Mouse (Mus musculus) limb, embryonic 14.5 days (tissue): ENCODE results near the gene Ibsp. TPM values are rescaled to one million over a fixed set of nuclear protein-coding genes. Genes with fewer than 3 reads are reported as not detected.

Experiments
- ATAC-seq: fragments of 200-750 bp; cut with Nextera tagmentation; 2 replicates; pipeline ENCODE4 v1.8.0; 2017; ENCODE audit warnings: low read depth, moderate number of reproducible peaks, moderate TSS enrichment; ENCODE audit not compliant: low FRiP score
- DNase-seq: peaks from one replicate; pipeline ENCODE4 v3.0.0-alpha.2; 2015; ENCODE audit warnings: low spot score
- H3K27ac ChIP-seq: fragments of 300-500 bp; sonication (generic); replicated peaks from 2 replicates; pipeline ENCODE4 v1.5.1; 2014; ENCODE audit warnings: low read depth, mild to moderate bottlenecking, low read length, moderate library complexity, mixed read lengths
- H3K27me3 ChIP-seq: fragments of 300-500 bp; sonication (generic); 2 replicates; pipeline ENCODE4 v1.6.1; 2014; ENCODE audit warnings: low read length, mixed read lengths; ENCODE audit not compliant: control insufficient read depth, insufficient read depth
- H3K36me3 ChIP-seq: fragments of 300-500 bp; sonication (generic); 2 replicates; pipeline ENCODE4 v1.6.1; 2014; ENCODE audit warnings: mild to moderate bottlenecking, low read length, moderate library complexity, mixed read lengths; ENCODE audit not compliant: control insufficient read depth, insufficient read depth
- H3K4me1 ChIP-seq: fragments of 300-500 bp; sonication (generic); 2 replicates; pipeline ENCODE4 v1.6.1; 2014; ENCODE audit warnings: antibody characterized with exemption, low read length, mixed read lengths; ENCODE audit not compliant: control insufficient read depth, insufficient read depth
- H3K4me2 ChIP-seq: fragments of 300-500 bp; sonication (generic); replicated peaks from 2 replicates; pipeline ENCODE4 v1.6.1; 2014; ENCODE audit warnings: low read depth, mild to moderate bottlenecking, low read length, moderate library complexity; ENCODE audit not compliant: severe bottlenecking
- H3K4me3 ChIP-seq: fragments of 300-500 bp; sonication (generic); replicated peaks from 2 replicates; pipeline ENCODE4 v1.5.1; 2014; ENCODE audit warnings: low read length
- H3K9ac ChIP-seq: fragments of 300-500 bp; sonication (generic); 2 replicates; pipeline ENCODE4 v1.6.1; 2014; ENCODE audit warnings: mild to moderate bottlenecking, low read depth, low read length, moderate library complexity; ENCODE audit not compliant: severe bottlenecking
- H3K9me3 ChIP-seq: fragments of 300-500 bp; sonication (generic); 2 replicates; pipeline ENCODE4 v1.6.1; 2016; ENCODE audit warnings: low read length; ENCODE audit not compliant: control insufficient read depth
- POLR2A ChIP-seq: fragments of 200-500 bp; IDR thresholded peaks from 2 replicates; pipeline ENCODE4 v1.8.0; 2012; ENCODE audit warnings: inconsistent platforms, mild to moderate bottlenecking, moderate library complexity, borderline replicate concordance; ENCODE audit not compliant: insufficient read depth, insufficient read length; ENCODE audit errors: extremely low read depth
- WGBS: fragments of 180-500 bp; shearing (Covaris S2); extraction: QIAGEN DNeasy Blood & Tissue Kit; methylation state at CpG from one replicate; pipeline ENCODE4 v1.1.7; 2014; 5-methylcytosine and 5-hydroxymethylcytosine counted together
- polyA plus RNA-seq, 2 experiments: library from polyadenylated mRNA; depleted of rRNA in 1 of 2; stranded (reverse) in 1 of 2; unstranded in 1 of 2; fragments of >200 nt; fragmentation: Nextera tagmentation in 1 of 2; extraction: Ambion mirVana in 1 of 2; gene quantifications; 2 replicates each; pipeline versions ENCODE4 v1.2.1 to v1.2.3; 2012 to 2014

The Ibsp gene
- polyA plus RNA-seq (2012; rRNA removed) (78.7 and 128 TPM in 2 replicates), polyA plus RNA-seq (2014; fragmentation: Nextera tagmentation; extraction: Ambion mirVana) (196 and 263 TPM in 2 replicates)

DNA sequence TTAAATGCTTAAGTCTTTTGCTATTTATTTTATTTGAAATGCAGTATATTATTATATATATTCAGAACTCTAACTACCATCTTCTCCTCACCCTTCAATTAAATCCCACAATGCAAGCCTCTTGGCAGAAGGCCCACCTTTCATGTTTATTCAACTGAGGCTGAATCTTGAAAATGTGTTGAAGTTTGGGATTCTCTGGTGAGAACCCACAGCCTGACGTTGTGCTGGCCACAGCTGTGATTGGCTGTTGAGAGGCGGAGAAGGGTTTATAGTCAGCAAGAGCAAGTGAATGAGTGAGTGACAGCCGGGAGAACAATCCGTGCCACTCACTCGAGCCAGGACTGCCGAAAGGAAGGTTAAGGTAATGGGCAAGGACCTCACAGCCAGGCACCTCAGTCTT is at the start of gene Ibsp:
Gene Ibsp, plus strand, starts transcription at position 178 of the 400 bp plus-strand sequence.
- Histone ChIP-seq H3K36me3 (no peaks in the 10 kb centered on the region), H3K9me3 (no peaks in the 10 kb centered on the region), H3K4me2 (no peak within 1 kb of the TSS), H3K4me3 (no peak within 1 kb of the TSS), H3K27me3 (no peaks in the 10 kb centered on the region), H3K27ac (no peak within 1 kb of the TSS), H3K4me1 (no peaks in the 10 kb centered on the region), H3K9ac (no peak within 1 kb of the TSS)
- ATAC-seq (no peak), DNase-seq (no peak)
- no peak for TF ChIP-seq POLR2A
- WGBS: 64% methylated on average over 6 of the region's 6 CpGs

DNA sequence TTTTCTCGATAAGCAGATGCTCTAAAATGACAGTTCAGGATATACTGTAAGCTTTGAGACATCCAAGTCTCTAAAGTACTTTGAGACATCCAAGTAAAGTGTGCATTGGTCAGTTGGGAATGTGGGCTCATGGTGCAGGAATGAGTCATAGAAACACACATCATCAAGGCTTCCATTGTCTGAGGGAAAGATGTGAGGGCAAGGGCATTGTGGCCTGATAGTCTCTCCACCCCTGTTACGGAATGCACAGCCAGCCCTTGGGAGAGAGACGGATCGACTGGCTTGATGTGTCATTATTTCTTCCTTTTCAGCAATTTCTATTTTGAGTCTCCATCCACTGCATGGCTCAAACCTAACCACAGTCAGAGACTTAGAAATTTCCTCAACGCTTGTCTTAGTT is 47.2 kb upstream of the Ibsp start:
- no peaks in the 10 kb centered on the region for H3K27me3 ChIP-seq
- no peak for DNase-seq
- no peak overlapping the region for H3K27ac ChIP-seq
- TF ChIP-seq POLR2A: no peak
- no peak overlapping the region for H3K9ac ChIP-seq
- H3K4me1 ChIP-seq: no peaks in the 10 kb centered on the region
- 82% methylated on average over 5 of the region's 5 CpGs for WGBS
- H3K4me3 ChIP-seq: no peak overlapping the region
- H3K9me3 ChIP-seq: no peaks in the 10 kb centered on the region
- ATAC-seq: no peak
- H3K4me2 ChIP-seq: no peak overlapping the region
- no peaks in the 10 kb centered on the region for H3K36me3 ChIP-seq

- no peak for ATAC-seq
- DNase-seq: no peak
- TF ChIP-seq POLR2A: no peak
- 62% methylated on average over 3 of the region's 3 CpGs for whole genome bisulfite sequencing
- no peaks in the 10 kb centered on the region for H3K4me1 ChIP-seq
- H3K27ac ChIP-seq: no peak overlapping the region
- no peaks in the 10 kb centered on the region for H3K27me3 ChIP-seq
- no peaks in the 10 kb centered on the region for H3K36me3 ChIP-seq
- H3K9me3 ChIP-seq: no peaks in the 10 kb centered on the region
- no peak overlapping the region for H3K4me2 ChIP-seq
- H3K9ac ChIP-seq: no peak overlapping the region
- no peak overlapping the region for H3K4me3 ChIP-seq
These were observed 42.4 kb upstream of the Ibsp start for GRCm38 (mm10) chr5:104256585-104256984.

DNA sequence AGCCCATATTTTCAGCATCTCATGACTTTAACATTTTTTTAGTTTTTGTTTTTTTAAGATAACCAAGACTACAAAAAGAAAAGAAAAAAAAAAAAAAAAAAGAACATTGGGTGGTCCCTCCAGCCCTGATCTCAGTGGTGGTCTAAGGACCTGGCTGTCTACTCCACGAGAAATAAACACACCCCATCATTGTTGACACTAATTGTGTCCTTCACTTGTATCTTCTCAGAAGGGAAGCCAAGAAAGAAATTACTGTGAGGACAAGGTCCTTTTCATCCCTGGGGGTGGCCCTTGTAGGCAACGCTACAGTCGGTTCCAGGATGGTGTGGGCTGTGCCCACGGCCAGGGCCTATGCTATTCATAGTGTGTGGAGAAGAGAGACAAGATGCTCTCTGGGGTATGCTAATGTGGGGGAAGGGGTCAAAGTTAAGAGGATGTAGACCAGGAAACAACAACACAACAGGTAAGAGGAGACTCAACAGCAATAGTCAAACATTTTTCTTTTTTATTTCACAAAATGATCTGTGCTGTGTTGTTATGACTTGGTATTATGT is 37.0 kb upstream of the Ibsp start:
- H3K4me3 ChIP-seq: no peak overlapping the region
- no peak overlapping the region for H3K9ac ChIP-seq
- ATAC-seq (no peak), DNase-seq (no peak)
- H3K27me3 ChIP-seq: no peaks in the 10 kb centered on the region
- no peaks in the 10 kb centered on the region for H3K4me1 ChIP-seq
- H3K9me3 ChIP-seq: no peaks in the 10 kb centered on the region
- H3K4me2 ChIP-seq: no peak overlapping the region
- H3K27ac ChIP-seq: no peak overlapping the region
- TF ChIP-seq POLR2A: no peak
- H3K36me3 ChIP-seq: no peaks in the 10 kb centered on the region
- 79% methylated on average over 4 of the region's 4 CpGs for WGBS

DNA sequence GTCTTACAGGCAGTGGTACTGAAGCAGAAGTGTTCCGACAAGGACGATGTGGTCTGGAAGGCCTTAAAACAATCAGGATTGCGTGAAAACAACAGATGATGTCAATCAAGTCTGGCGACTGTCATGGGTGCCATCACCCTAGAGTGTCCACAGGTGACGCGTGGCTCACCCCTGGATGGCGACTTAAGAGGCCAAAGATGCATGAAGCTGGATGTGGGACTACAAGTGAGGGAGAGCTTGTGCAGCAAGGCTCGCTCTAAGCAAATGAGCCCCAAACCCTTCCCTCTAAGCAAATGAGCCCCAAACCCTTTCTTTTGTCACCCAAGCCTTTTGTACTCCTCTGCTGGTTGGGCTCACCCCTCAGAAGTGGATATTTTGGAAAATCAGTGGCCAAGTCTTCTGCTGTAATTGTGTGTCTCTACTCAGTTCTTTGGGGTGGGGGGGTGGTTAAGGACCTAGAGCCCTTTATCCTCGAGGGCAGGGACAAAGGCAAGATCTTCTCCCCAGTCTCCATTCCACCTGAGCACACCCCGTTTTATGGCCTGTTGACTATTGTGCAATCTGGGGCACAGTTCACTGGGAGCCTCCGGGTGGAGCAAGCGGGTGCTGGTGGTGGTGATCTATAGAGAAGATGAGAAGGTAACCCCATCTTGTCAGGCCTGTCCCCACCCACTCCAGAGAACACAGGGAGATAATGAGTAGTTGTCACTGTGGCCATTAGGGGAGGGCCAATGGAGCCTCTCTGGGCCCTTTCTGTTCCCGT is 35.8 kb upstream of the Ibsp start:
- H3K4me3 ChIP-seq: no peak overlapping the region
- 90% methylated on average over 13 of the region's 13 CpGs for WGBS
- H3K9me3 ChIP-seq: no peaks in the 10 kb centered on the region
- no peak overlapping the region for H3K4me2 ChIP-seq
- DNase-seq (no peak), ATAC-seq (no peak)
- H3K27me3 ChIP-seq: no peaks in the 10 kb centered on the region
- H3K9ac ChIP-seq: no peak overlapping the region
- no peak overlapping the region for H3K27ac ChIP-seq
- TF ChIP-seq POLR2A: no peak
- H3K4me1 ChIP-seq: no peaks in the 10 kb centered on the region
- no peaks in the 10 kb centered on the region for H3K36me3 ChIP-seq
